Mouse (Mus musculus): Measurements from ENCODE around the gene Rbfox3.

DNA sequence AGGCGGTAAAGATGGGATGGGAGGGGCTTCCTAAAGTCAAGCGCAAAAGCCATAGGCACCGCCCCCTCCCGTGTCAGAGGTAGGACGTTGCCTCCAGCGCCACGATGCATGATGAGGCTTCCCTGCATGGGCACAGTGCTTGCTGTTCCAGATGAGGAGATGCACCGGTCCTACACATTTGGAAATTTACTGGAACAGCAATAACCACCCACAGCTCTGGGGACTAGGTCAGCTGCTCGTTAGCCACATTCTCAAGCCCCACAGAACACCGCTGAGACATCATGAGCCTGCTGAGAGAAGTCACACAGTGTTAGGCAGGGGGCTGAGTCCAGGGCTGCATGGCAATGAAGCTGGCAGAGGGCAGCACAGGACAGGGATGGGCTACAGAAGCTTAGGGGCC is 39.9 kb downstream of the Rbfox3 start:
- no peak for TF ChIP-seq POLR2A (IDR thresholded peaks at IDR 0.05; ENCODE audit: low read depth, low read length)
- no peak for TF ChIP-seq CTCF (IDR thresholded peaks at IDR 0.05; ENCODE audit: extremely low read depth, insufficient read depth, insufficient read length, insufficient replicate concordance)
